Comparison of ENCODE assay signal across 11 mouse cellular contexts in genomic region chr9:61284201-61285021, GRCm38 (mm10).
DNase-seq lines count a peak whose midpoint lies in the region; ATAC-seq and TF ChIP-seq lines count a peak whose summit lies in the region.
"Had no signal": no experiment of that assay in that cellular context is flagged by ENCODE, and none has a peak within 500 bp of the region (broad histone marks: within the 10 kb centered on the region; RNA-seq: fewer than 3 reads in every experiment).

No protein-coding gene starts in this region.

- H3K27me3 ChIP-seq in kidney, adult 2 months (replicated peaks; ENCODE audit: control insufficient read depth, insufficient read depth, low read length) = no peaks in the 10 kb centered on the region
- peaks cover 12% of the 10 kb centered on the region for H3K27me3 ChIP-seq in kidney, embryonic 16.5 days (ENCODE audit: insufficient read depth, low read length)
- H3K27me3 ChIP-seq in stomach, postnatal 0 days (ENCODE audit: control insufficient read depth, insufficient read depth, low read length) = no peaks in the 10 kb centered on the region

- H3K36me3 ChIP-seq in kidney, adult 2 months (ENCODE audit: control insufficient read depth, insufficient read depth, low read length) = no peaks in the 10 kb centered on the region
- no peaks in the 10 kb centered on the region for H3K36me3 ChIP-seq in kidney, embryonic 16.5 days (ENCODE audit: insufficient read depth, low read length)
- H3K36me3 ChIP-seq in stomach, postnatal 0 days (ENCODE audit: control insufficient read depth, insufficient read depth, low read length) = no peaks in the 10 kb centered on the region
- H3K36me3 ChIP-seq: liver, embryonic 13.5 days had no signal

- TF ChIP-seq CTCF in kidney, adult 2 months (conservative IDR thresholded peaks at IDR 0.05; ENCODE audit: insufficient read depth, insufficient read length, low read depth, low read length) = no peak
- no peak for TF ChIP-seq CTCF in brain, embryonic 14.5 days (IDR thresholded peaks at IDR 0.05; ENCODE audit: borderline replicate concordance, extremely low read depth, insufficient read depth, insufficient read length)
- TF ChIP-seq CTCF in stomach, postnatal 0 days (IDR thresholded peaks at IDR 0.05; ENCODE audit: low read depth) = no peak

- H3K9ac ChIP-seq in kidney, embryonic 16.5 days (replicated peaks; ENCODE audit: low read length) = no peak overlapping the region
- no peak overlapping the region for H3K9ac ChIP-seq in stomach, postnatal 0 days (ENCODE audit: low read length)
- H3K9ac ChIP-seq: liver, embryonic 13.5 days had no signal

- no peak overlapping the region for H3K4me2 ChIP-seq in kidney, embryonic 16.5 days (replicated peaks; ENCODE audit: low read depth, low read length)
- no peak overlapping the region for H3K4me2 ChIP-seq in stomach, postnatal 0 days (replicated peaks; ENCODE audit: low read depth)
- H3K4me2 ChIP-seq: liver, embryonic 13.5 days had no signal

- no peak for TF ChIP-seq EP300 in stomach, postnatal 0 days (optimal IDR thresholded peaks at IDR 0.05)

- H3K4me1 ChIP-seq in kidney, adult 2 months (ENCODE audit: control insufficient read depth, insufficient read depth, low read length) = peaks cover 10% of the 10 kb centered on the region; the same call in 1 of the 2 replicates
- peaks cover 18% of the 10 kb centered on the region for H3K4me1 ChIP-seq in kidney, embryonic 16.5 days (ENCODE audit: insufficient read depth, low read length)
- no peaks in the 10 kb centered on the region for H3K4me1 ChIP-seq in stomach, postnatal 0 days (replicated peaks; ENCODE audit: control insufficient read depth, insufficient read depth)
- H3K4me1 ChIP-seq: liver, embryonic 13.5 days had no signal

- H3K4me3 ChIP-seq in kidney, adult 2 months (ENCODE audit: insufficient read depth, low read depth, low read length) = no peak overlapping the region
- no peak overlapping the region for H3K4me3 ChIP-seq in kidney, embryonic 16.5 days (ENCODE audit: low read length)
- no peak overlapping the region for H3K4me3 ChIP-seq in stomach, postnatal 0 days (ENCODE audit: low read depth, low read length)
- H3K4me3 ChIP-seq: liver, embryonic 13.5 days had no signal

- H3K27ac ChIP-seq in kidney, adult 2 months (ENCODE audit: insufficient read depth, low read depth, low read length) = peak overlapping the region; percentile 54
- H3K27ac ChIP-seq in kidney, embryonic 16.5 days (ENCODE audit: low read length) = no peak overlapping the region
- H3K27ac ChIP-seq in stomach, postnatal 0 days (replicated peaks) = no peak overlapping the region
- H3K27ac ChIP-seq: liver, embryonic 13.5 days had no signal

- no peak; the same call in 1 of the 2 replicates for ATAC-seq in kidney, embryonic 16.5 days (ENCODE audit: low FRiP score, low TSS enrichment)
- ATAC-seq in stomach, postnatal 0 days (ENCODE audit: low FRiP score, low TSS enrichment) = no peak
- ATAC-seq: midbrain, embryonic 16.5 days had no signal

- H3K9me3 ChIP-seq in kidney, embryonic 16.5 days (ENCODE audit: low read length) = 0 out of 2 replicates have a peak, but pooled peaks cover 4% of the 10 kb centered on the region
- H3K9me3 ChIP-seq in stomach, postnatal 0 days (ENCODE audit: control insufficient read depth, low read length) = no peaks in the 10 kb centered on the region
- H3K9me3 ChIP-seq: liver, embryonic 13.5 days had no signal

- WGBS in kidney, adult 2 months = 50% methylated on average over 8 of the region's 8 CpGs
- WGBS in kidney, embryonic 16.5 days = 72% methylated on average over 8 of the region's 8 CpGs
- WGBS in stomach, postnatal 0 days = 84% methylated on average over 8 of the region's 8 CpGs

- no peak for TF ChIP-seq POLR2A in kidney, adult 2 months (IDR thresholded peaks at IDR 0.05; ENCODE audit: low read depth, low read length)
- no peak for TF ChIP-seq POLR2A in brain, embryonic 14.5 days (IDR thresholded peaks at IDR 0.05; ENCODE audit: borderline replicate concordance, extremely low read depth, insufficient read depth, insufficient read length, poor library complexity, severe bottlenecking)

- peak; percentile 93 for DNase-seq in kidney, adult 2 months
- DNase-seq in MN1 (ENCODE audit: low spot score) = peak; percentile 72
- peak; percentile 69 for DNase-seq in brain, embryonic 14.5 days (ENCODE audit: low read depth)
- peak; percentile 99 for DNase-seq in gonadal fat pad, adult 2 months (ENCODE audit: low read depth)
- no peak for DNase-seq in stomach, postnatal 0 days (ENCODE audit: low spot score)
- DNase-seq in gastrocnemius, postnatal 10 days = no peak
- no peak for DNase-seq in gastrocnemius, postnatal 25 days
- DNase-seq: adrenal gland, postnatal 25 days; liver, embryonic 13.5 days had no signal

Comparison
In these comparisons a context has a peak if more than half of its experiments do, and no peak if none do; other contexts are left out.
1. DNase-seq: peak in kidney, adult 2 months (single experiment), MN1 (single experiment), brain, embryonic 14.5 days (single experiment) and gonadal fat pad, adult 2 months (single experiment); none in stomach, postnatal 0 days (single experiment), gastrocnemius, postnatal 10 days (single experiment) and gastrocnemius, postnatal 25 days (single experiment).